Mouse (Mus musculus) neutrophil, adult 5-6 weeks (primary cell): ENCODE data around the gene Vasp. TPM values are rescaled to one million over a fixed set of nuclear protein-coding genes. Genes with fewer than 3 reads are reported as not detected.

Experiments used
- ATAC-seq: fragments of 151-379, 151-347 bp; 2 replicates; pipeline ENCODE4 v1.8.0; 2017; ENCODE audit warnings: mild to moderate bottlenecking, moderate TSS enrichment; ENCODE audit not compliant: insufficient number of reproducible peaks, poor library complexity, low FRiP score, severe bottlenecking; ENCODE audit errors: extremely low read depth
- total RNA-seq: library from RNA; stranded (forward); fragments of 200-1000 nt; gene quantifications from 2 replicates; pipeline ENCODE4 v1.2.3, GENCODE M21; 2017

Gene Vasp
- total RNA-seq, 1 experiment from 2014 or later = 419 TPM

- ATAC-seq = no peak
Observed at GRCm38 (mm10) chr7:19279581-19280114, 8.0 kb upstream of the Vasp start, which contains the start of gene Ppm1n. Gene Ppm1n (minus strand): TSS chr7:19280064.

- no peak for ATAC-seq
Observed at GRCm38 (mm10) chr7:19279052-19279451, 7.4 kb upstream of the Vasp start.

GRCm38 (mm10) chr7:19276253-19276652, 4.6 kb upstream of the Vasp start:
- no peak for ATAC-seq

GRCm38 (mm10) chr7:19272173-19272764, 652 bp upstream of the Vasp start:
- peak; percentile 59 for ATAC-seq

- ATAC-seq = no peak
Observed at GRCm38 (mm10) chr7:19270509-19271237, 944 bp downstream of the Vasp start.

- ATAC-seq = no peak
Observed at GRCm38 (mm10) chr7:19269721-19270441, 1.7 kb downstream of the Vasp start.

- no peak for ATAC-seq
Observed at GRCm38 (mm10) chr7:19268993-19269681, 2.5 kb downstream of the Vasp start.

GRCm38 (mm10) chr7:19267051-19267450, 4.6 kb downstream of the Vasp start:
- ATAC-seq = no peak

- peak; percentile 79 for ATAC-seq
Observed at GRCm38 (mm10) chr7:19265928-19266822, 5.4 kb downstream of the Vasp start.

GRCm38 (mm10) chr7:19265147-19265546, 6.5 kb downstream of the Vasp start:
- ATAC-seq = no peak

GRCm38 (mm10) chr7:19258336-19258735, 13.3 kb downstream of the Vasp start:
- ATAC-seq = no peak

GRCm38 (mm10) chr7:19257390-19258022, 14.1 kb downstream of the Vasp start:
- ATAC-seq = peak; percentile 43; the same call in 1 of the 2 replicates

- no peak for ATAC-seq
Observed at GRCm38 (mm10) chr7:19256567-19256966, 15.1 kb downstream of the Vasp start.

GRCm38 (mm10) chr7:19255395-19255794, 16.2 kb downstream of the Vasp start:
- ATAC-seq = no peak

GRCm38 (mm10) chr7:19253437-19253836, 18.2 kb downstream of the Vasp start:
- ATAC-seq = no peak

- no peak for ATAC-seq
Observed at GRCm38 (mm10) chr7:19252078-19252477, 19.5 kb downstream of the Vasp start.

- ATAC-seq = no peak
Observed at GRCm38 (mm10) chr7:19247511-19247910, 24.1 kb downstream of the Vasp start.

- no peak for ATAC-seq
Observed at GRCm38 (mm10) chr7:19246855-19247254, 24.8 kb downstream of the Vasp start.
